Comparison of ENCODE assay signal across 8 mouse cellular contexts in the genomic region with DNA sequence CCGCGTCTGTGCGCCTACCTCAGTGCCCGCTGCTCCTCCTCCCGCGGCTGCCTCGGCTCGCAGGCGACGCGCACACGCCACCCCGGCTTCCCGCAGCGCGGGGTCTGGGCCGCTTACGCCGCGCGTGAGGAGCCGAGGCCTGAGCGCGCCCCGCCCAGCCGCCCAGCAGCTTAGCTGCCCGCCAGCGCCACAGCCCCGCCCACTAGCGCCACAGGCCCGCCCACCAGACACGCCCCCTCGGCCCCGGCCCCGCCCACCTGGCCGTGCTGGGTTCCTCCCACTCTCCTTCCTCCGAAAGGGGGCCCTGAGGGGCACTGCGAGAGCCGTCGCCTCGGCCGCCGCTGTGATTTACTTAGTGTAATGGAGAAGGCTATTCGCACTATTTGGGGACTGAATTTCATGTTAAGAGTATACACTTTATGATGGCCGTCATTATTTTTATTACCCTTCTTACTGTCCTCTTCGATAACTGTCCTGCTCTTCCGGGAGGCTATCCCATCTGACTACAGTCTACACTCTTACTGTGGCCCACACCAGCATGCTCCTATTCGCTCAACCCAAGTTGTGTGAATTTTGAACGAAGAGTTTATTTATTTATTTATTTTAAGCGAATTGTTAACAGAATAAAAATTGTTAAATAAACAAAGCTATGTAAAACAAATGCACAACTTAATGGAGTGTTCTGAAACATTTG. TPM values are rescaled to one million over a fixed set of nuclear protein-coding genes. Genes with fewer than 3 reads are reported as not detected.
DNase-seq lines count a peak whose midpoint lies in the region; ATAC-seq lines count a peak whose summit lies in the region.

Gene Ppp2r3a, minus strand, starts transcription at position 152 of the 694 bp plus-strand sequence.

- no peaks in the 10 kb centered on the region for H3K27me3 ChIP-seq in hindbrain, embryonic 16.5 days (replicated peaks; ENCODE audit: control insufficient read depth, insufficient read depth, low read length)

- H3K4me2 ChIP-seq in hindbrain, embryonic 16.5 days (ENCODE audit: low read length): peak within 1 kb of the TSS; percentile 61

- peak within 1 kb of the TSS; percentile 54 for H3K4me3 ChIP-seq in hindbrain, embryonic 16.5 days (ENCODE audit: low read length)

- DNase-seq in ZHBTc4 (ENCODE audit: low read depth, low spot score): peak; percentile 96
- peak; percentile 99 to 100 for DNase-seq in cerebellum, postnatal 4 days (ENCODE audit: low spot score in 2 of 2)
- peak; percentile 99 for DNase-seq in gastrocnemius, adult 18-20 months (ENCODE audit: low spot score)
- peak; percentile 90 for DNase-seq in left cerebral cortex, adult 11 months (ENCODE audit: low spot score)
- peak; percentile 96 for DNase-seq in lung, postnatal 36 days
- peak; percentile 97 for DNase-seq in retina, embryonic 14.5 days (ENCODE audit: low spot score)
- peak; percentile 93 to 98 for DNase-seq in thymus, postnatal 36 days

- peak within 1 kb of the TSS; percentile 83 for H3K9ac ChIP-seq in hindbrain, embryonic 16.5 days (ENCODE audit: low read depth, low read length)

- ATAC-seq in hindbrain, embryonic 16.5 days: peak; percentile 96

- H3K27ac ChIP-seq in hindbrain, embryonic 16.5 days (ENCODE audit: low read depth, low read length): peak within 1 kb of the TSS; percentile 96

- H3K36me3 ChIP-seq in hindbrain, embryonic 16.5 days (ENCODE audit: control insufficient read depth, insufficient read depth, low read length): no peaks in the 10 kb centered on the region

- peaks cover 16% of the 10 kb centered on the region for H3K4me1 ChIP-seq in hindbrain, embryonic 16.5 days (ENCODE audit: control insufficient read depth, insufficient read depth, low read depth, low read length)

- H3K9me3 ChIP-seq in hindbrain, embryonic 16.5 days (ENCODE audit: control insufficient read depth, low read length): no peaks in the 10 kb centered on the region

- WGBS in hindbrain, embryonic 16.5 days: 2% methylated on average over 29 of the region's 50 CpGs

RNA-seq across cellular contexts. Expression of gene Ppp2r3a, which starts in this region (rescaled TPM):
- total RNA-seq in gastrocnemius, adult 18-20 months (2021): 100 to 1,000 TPM; 167 to 176 TPM
- polyA plus RNA-seq in hindbrain, embryonic 16.5 days (2015; fragmentation: Nextera tagmentation; extraction: Ambion mirVana): 18.4 and 22.8 TPM in 2 replicates

Comparison
In these comparisons a context has a peak if more than half of its experiments do, and no peak if none do; other contexts are left out.
1. Peak in every context shown above with its lines: DNase-seq, ATAC-seq, H3K4me3 ChIP-seq and H3K27ac ChIP-seq.